Mouse (Mus musculus) embryo, embryonic 10.5 days (tissue): ENCODE measurements around the gene Trmt44.

Experiments used
- DNase-seq: peaks from one replicate; pipeline ENCODE4 v3.0.0-alpha.2; 2015; ENCODE audit warnings: low spot score

Trmt44 gene

GRCm38 (mm10) chr5:35574653-35575599, at the start of gene Trmt44:
Gene Trmt44 (minus strand): TSS chr5:35575070.
- DNase-seq: peak; percentile 95

- no peak for DNase-seq
Observed at GRCm38 (mm10) chr5:35623831-35624230, 49.0 kb upstream of the Trmt44 start.

- peak; percentile 18 for DNase-seq
Observed at GRCm38 (mm10) chr5:35621114-35621513, 46.2 kb upstream of the Trmt44 start.

- peak; percentile 39 for DNase-seq
Observed at GRCm38 (mm10) chr5:35616943-35617342, 42.1 kb upstream of the Trmt44 start.

- DNase-seq: no peak
Observed at GRCm38 (mm10) chr5:35612722-35613121, 37.9 kb upstream of the Trmt44 start.

- DNase-seq: no peak
Observed at GRCm38 (mm10) chr5:35611900-35612299, 37.0 kb upstream of the Trmt44 start.

GRCm38 (mm10) chr5:35611170-35611569, 36.3 kb upstream of the Trmt44 start:
- DNase-seq: no peak

GRCm38 (mm10) chr5:35610381-35610780, 35.5 kb upstream of the Trmt44 start:
- no peak for DNase-seq

GRCm38 (mm10) chr5:35609971-35610370, 35.1 kb upstream of the Trmt44 start:
- no peak for DNase-seq

GRCm38 (mm10) chr5:35609381-35609780, 34.5 kb upstream of the Trmt44 start:
- DNase-seq: peak; percentile 88

- no peak for DNase-seq
Observed at GRCm38 (mm10) chr5:35608559-35608958, 33.7 kb upstream of the Trmt44 start.

GRCm38 (mm10) chr5:35607784-35608183, 32.9 kb upstream of the Trmt44 start:
- no peak for DNase-seq

- DNase-seq: no peak
Observed at GRCm38 (mm10) chr5:35606800-35607199, 31.9 kb upstream of the Trmt44 start.

GRCm38 (mm10) chr5:35605355-35605754, 30.5 kb upstream of the Trmt44 start:
- DNase-seq: no peak

GRCm38 (mm10) chr5:35601526-35601925, 26.7 kb upstream of the Trmt44 start:
- no peak for DNase-seq

GRCm38 (mm10) chr5:35600233-35600632, 25.4 kb upstream of the Trmt44 start:
- DNase-seq: no peak

- DNase-seq: no peak
Observed at GRCm38 (mm10) chr5:35596169-35597160, 21.6 kb upstream of the Trmt44 start.

GRCm38 (mm10) chr5:35595706-35596105, 20.8 kb upstream of the Trmt44 start:
- peak; percentile 90 for DNase-seq

GRCm38 (mm10) chr5:35594768-35595167, 19.9 kb upstream of the Trmt44 start:
- DNase-seq: no peak

GRCm38 (mm10) chr5:35593272-35593671, 18.4 kb upstream of the Trmt44 start:
- no peak for DNase-seq

GRCm38 (mm10) chr5:35592824-35593223, 18.0 kb upstream of the Trmt44 start:
- no peak for DNase-seq

- no peak for DNase-seq
Observed at GRCm38 (mm10) chr5:35592081-35592736, 17.3 kb upstream of the Trmt44 start.
